Mouse (Mus musculus): ENCODE data around the gene Rab32.

DNA sequence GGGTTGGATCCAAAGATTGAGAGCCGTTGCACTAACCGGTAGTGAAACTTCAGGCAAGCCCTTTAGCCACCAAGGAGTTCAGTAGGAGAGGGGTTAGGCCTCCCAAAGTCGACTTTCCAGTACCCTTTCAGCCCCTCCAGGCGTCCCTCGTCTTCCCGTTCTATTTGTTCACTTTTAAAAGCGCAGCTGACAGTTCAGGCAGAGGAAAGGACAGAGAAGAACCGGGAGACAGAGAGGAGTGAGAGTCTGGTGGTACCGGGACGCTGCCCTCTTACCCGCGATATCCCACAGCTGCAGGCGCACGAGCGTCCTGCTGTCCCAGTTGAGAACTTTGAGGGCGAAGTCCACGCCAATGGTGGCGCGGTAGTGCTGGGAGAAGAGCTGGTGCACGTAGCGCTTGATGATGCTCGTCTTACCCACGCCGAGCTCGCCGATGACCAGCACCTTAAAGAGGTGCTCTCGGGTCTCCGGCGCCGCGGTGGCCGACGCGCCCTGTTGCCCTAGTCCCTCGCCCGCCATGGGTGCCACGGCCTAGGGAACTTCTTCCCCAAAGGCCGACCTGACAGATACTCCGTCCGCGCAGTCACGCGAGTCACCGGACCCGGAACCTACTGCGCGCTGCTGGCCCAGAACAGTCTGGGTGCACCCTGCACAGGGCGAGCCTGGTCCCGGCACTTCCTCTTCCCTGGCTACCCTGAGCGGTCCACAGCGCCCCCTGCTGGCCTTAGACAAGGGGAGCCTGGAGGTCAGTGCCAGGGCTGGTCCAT, at the start of gene Rab32:
- TF ChIP-seq CTCF (conservative IDR thresholded peaks at IDR 0.05; ENCODE audit: insufficient read depth, insufficient read length, low read depth, low read length) (peak; percentile 95), POLR2A (IDR thresholded peaks at IDR 0.05; ENCODE audit: low read depth, low read length) (no peak)

All from kidney, adult 2 months (tissue).